Mouse (Mus musculus): ENCODE data around the gene H2-M10.6. TPM values are rescaled to one million over a fixed set of nuclear protein-coding genes. Genes with fewer than 3 reads are reported as not detected.
"Not testable (repeated sequence)": the region's sequence is repeated elsewhere in the genome, so short reads cannot be mapped to it uniquely, and the experiment has no call there.

The H2-M10.6 gene
- not detected in 2 replicates for total RNA-seq (2012; rRNA removed)

GRCm38 (mm10) chr17:36811871-36812270 lies at the start of gene H2-M10.6:
TSS of gene H2-M10.6 (plus strand) at chr17:36812171.
- Histone ChIP-seq H3K36me3 (ENCODE audit: control insufficient read depth, insufficient read depth, low read length, poor library complexity, severe bottlenecking) (no peaks in the 10 kb centered on the region), H3K4me3 (ENCODE audit: insufficient read depth in 1 of 2, low read depth in 1 of 2, low read length in 2 of 2, poor library complexity in 1 of 2, severe bottlenecking in 1 of 2) (no peak within 1 kb of the TSS), H3K27ac (ENCODE audit: insufficient read depth, low read depth, low read length, poor library complexity, severe bottlenecking) (no peak within 1 kb of the TSS), H3K9me3 (ENCODE audit: control insufficient read depth, insufficient read depth, low read depth, low read length) (no peaks in the 10 kb centered on the region), H3K9ac (ENCODE audit: insufficient read depth, low read depth, low read length, poor library complexity, severe bottlenecking) (no peak within 1 kb of the TSS), H3K4me1 (ENCODE audit: control insufficient read depth in 2 of 2, insufficient read depth in 2 of 2, low read length in 2 of 2, poor library complexity in 1 of 2) (no peaks in the 10 kb centered on the region)
- DNase-seq (ENCODE audit: low read depth, low spot score) = no peak
- TF ChIP-seq ZNF384 (IDR thresholded peaks at IDR 0.05; ENCODE audit: low read depth, low read length) (no peak), CHD2 (IDR thresholded peaks at IDR 0.05; ENCODE audit: low read depth, low read length) (no peak), ZC3H11A (IDR thresholded peaks at IDR 0.05; ENCODE audit: borderline replicate concordance, low read depth, low read length) (no peak), HCFC1 (IDR thresholded peaks at IDR 0.05; ENCODE audit: borderline replicate concordance, insufficient read depth, low read length) (no peak), MAFK (IDR thresholded peaks at IDR 0.05; ENCODE audit: insufficient read depth, low read depth, low read length) (no peak)
- in situ Hi-C loops (cut with MboI; ENCODE audit: low sequenced_read_pairs in 2 of 2, unreplicated experiment in 2 of 2) = no loop called here

GRCm38 (mm10) chr17:36763816-36764215 lies 48.2 kb upstream of the H2-M10.6 start:
- in situ Hi-C loops (cut with MboI; ENCODE audit: low sequenced_read_pairs in 2 of 2, unreplicated experiment in 2 of 2) = loop anchor here in 1 of 2 experiments (10.0 kb wide), 1 partner anchor 379 kb away; no protein-coding TSS in a partner anchor
- TF ChIP-seq ZNF384 (IDR thresholded peaks at IDR 0.05; ENCODE audit: low read depth, low read length) = no peak
- TF ChIP-seq MAFK (IDR thresholded peaks at IDR 0.05; ENCODE audit: insufficient read depth, low read depth, low read length) = no peak
- no peak for TF ChIP-seq CHD2 (IDR thresholded peaks at IDR 0.05; ENCODE audit: low read depth, low read length)
- no peak for TF ChIP-seq ZC3H11A (IDR thresholded peaks at IDR 0.05; ENCODE audit: borderline replicate concordance, low read depth, low read length)
- no peak for TF ChIP-seq HCFC1 (IDR thresholded peaks at IDR 0.05; ENCODE audit: borderline replicate concordance, insufficient read depth, low read length)
- Histone ChIP-seq H3K36me3 (ENCODE audit: control insufficient read depth, insufficient read depth, low read length, poor library complexity, severe bottlenecking) (no peaks in the 10 kb centered on the region), H3K4me3 (ENCODE audit: insufficient read depth in 1 of 2, low read depth in 1 of 2, low read length in 2 of 2, poor library complexity in 1 of 2, severe bottlenecking in 1 of 2) (no peak overlapping the region), H3K4me1 (ENCODE audit: control insufficient read depth in 2 of 2, insufficient read depth in 2 of 2, low read length in 2 of 2, poor library complexity in 1 of 2) (no peaks in the 10 kb centered on the region), H3K9ac (ENCODE audit: insufficient read depth, low read depth, low read length, poor library complexity, severe bottlenecking) (no peak overlapping the region), H3K27ac (ENCODE audit: insufficient read depth, low read depth, low read length, poor library complexity, severe bottlenecking) (no peak overlapping the region), H3K9me3 (ENCODE audit: control insufficient read depth, insufficient read depth, low read depth, low read length) (no peaks in the 10 kb centered on the region)
- no peak for DNase-seq (ENCODE audit: low read depth, low spot score)

- not testable (repeated sequence) for H3K36me3 ChIP-seq (ENCODE audit: control insufficient read depth, insufficient read depth, low read length, poor library complexity, severe bottlenecking); DNase-seq (ENCODE audit: low read depth, low spot score); H3K27ac ChIP-seq (ENCODE audit: insufficient read depth, low read depth, low read length, poor library complexity, severe bottlenecking); H3K4me3 ChIP-seq (ENCODE audit: insufficient read depth in 1 of 2, low read depth in 1 of 2, low read length in 2 of 2, poor library complexity in 1 of 2, severe bottlenecking in 1 of 2); H3K4me1 ChIP-seq (ENCODE audit: control insufficient read depth in 2 of 2, insufficient read depth in 2 of 2, low read length in 2 of 2, poor library complexity in 1 of 2); H3K9ac ChIP-seq (ENCODE audit: insufficient read depth, low read depth, low read length, poor library complexity, severe bottlenecking); H3K9me3 ChIP-seq (ENCODE audit: control insufficient read depth, insufficient read depth, low read depth, low read length)
- in situ Hi-C loops (cut with MboI; ENCODE audit: low sequenced_read_pairs in 2 of 2, unreplicated experiment in 2 of 2) = loop anchor here in 1 of 2 experiments (10.0 kb wide), 1 partner anchor 379 kb away; no protein-coding TSS in a partner anchor
Observed at GRCm38 (mm10) chr17:36764244-36764643, 47.7 kb upstream of the H2-M10.6 start.

DNA sequence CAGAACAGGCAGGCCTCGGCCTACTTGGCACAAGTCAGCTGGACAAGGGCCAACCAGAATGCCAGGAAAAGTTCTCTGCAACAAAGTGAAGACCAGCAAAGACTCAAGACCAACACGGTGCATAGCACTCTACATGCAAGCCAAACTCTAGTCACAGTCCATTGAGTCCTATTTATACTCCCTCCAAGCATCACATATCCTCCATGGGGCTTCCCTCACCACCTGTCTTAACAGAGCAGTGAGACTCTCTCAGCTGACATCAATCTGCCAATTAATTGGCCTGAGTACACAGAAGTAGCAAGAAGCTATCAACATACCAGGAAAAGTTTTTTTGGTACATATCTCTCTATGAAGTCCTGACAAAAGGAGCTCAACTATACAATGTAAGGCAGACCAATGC lies 46.6 kb upstream of the H2-M10.6 start:
- H3K4me1 ChIP-seq (ENCODE audit: control insufficient read depth in 2 of 2, insufficient read depth in 2 of 2, low read length in 2 of 2, poor library complexity in 1 of 2); H3K36me3 ChIP-seq (ENCODE audit: control insufficient read depth, insufficient read depth, low read length, poor library complexity, severe bottlenecking); H3K27ac ChIP-seq (ENCODE audit: insufficient read depth, low read depth, low read length, poor library complexity, severe bottlenecking); H3K4me3 ChIP-seq (ENCODE audit: insufficient read depth in 1 of 2, low read depth in 1 of 2, low read length in 2 of 2, poor library complexity in 1 of 2, severe bottlenecking in 1 of 2); H3K9ac ChIP-seq (ENCODE audit: insufficient read depth, low read depth, low read length, poor library complexity, severe bottlenecking); H3K9me3 ChIP-seq (ENCODE audit: control insufficient read depth, insufficient read depth, low read depth, low read length); DNase-seq (ENCODE audit: low read depth, low spot score): not testable (repeated sequence)
- in situ Hi-C loops (cut with MboI; ENCODE audit: low sequenced_read_pairs in 2 of 2, unreplicated experiment in 2 of 2) = loop anchor here in 1 of 2 experiments (10.0 kb wide), 1 partner anchor 381 kb away; no protein-coding TSS in a partner anchor

- in situ Hi-C loops (cut with MboI; ENCODE audit: low sequenced_read_pairs in 2 of 2, unreplicated experiment in 2 of 2); H3K9me3 ChIP-seq (ENCODE audit: control insufficient read depth, insufficient read depth, low read depth, low read length); H3K9ac ChIP-seq (ENCODE audit: insufficient read depth, low read depth, low read length, poor library complexity, severe bottlenecking); DNase-seq (ENCODE audit: low read depth, low spot score); H3K27ac ChIP-seq (ENCODE audit: insufficient read depth, low read depth, low read length, poor library complexity, severe bottlenecking); H3K36me3 ChIP-seq (ENCODE audit: control insufficient read depth, insufficient read depth, low read length, poor library complexity, severe bottlenecking); H3K4me3 ChIP-seq (ENCODE audit: insufficient read depth in 1 of 2, low read depth in 1 of 2, low read length in 2 of 2, poor library complexity in 1 of 2, severe bottlenecking in 1 of 2); H3K4me1 ChIP-seq (ENCODE audit: control insufficient read depth in 2 of 2, insufficient read depth in 2 of 2, low read length in 2 of 2, poor library complexity in 1 of 2): not testable (repeated sequence)
Observed at GRCm38 (mm10) chr17:36772610-36773009, 39.4 kb upstream of the H2-M10.6 start, which contains the start of gene H2-M10.5. TSS of gene H2-M10.5 (plus strand) at chr17:36772910.
